Comparison of ENCODE assay signal across 9 mouse cellular contexts in the genomic region with DNA sequence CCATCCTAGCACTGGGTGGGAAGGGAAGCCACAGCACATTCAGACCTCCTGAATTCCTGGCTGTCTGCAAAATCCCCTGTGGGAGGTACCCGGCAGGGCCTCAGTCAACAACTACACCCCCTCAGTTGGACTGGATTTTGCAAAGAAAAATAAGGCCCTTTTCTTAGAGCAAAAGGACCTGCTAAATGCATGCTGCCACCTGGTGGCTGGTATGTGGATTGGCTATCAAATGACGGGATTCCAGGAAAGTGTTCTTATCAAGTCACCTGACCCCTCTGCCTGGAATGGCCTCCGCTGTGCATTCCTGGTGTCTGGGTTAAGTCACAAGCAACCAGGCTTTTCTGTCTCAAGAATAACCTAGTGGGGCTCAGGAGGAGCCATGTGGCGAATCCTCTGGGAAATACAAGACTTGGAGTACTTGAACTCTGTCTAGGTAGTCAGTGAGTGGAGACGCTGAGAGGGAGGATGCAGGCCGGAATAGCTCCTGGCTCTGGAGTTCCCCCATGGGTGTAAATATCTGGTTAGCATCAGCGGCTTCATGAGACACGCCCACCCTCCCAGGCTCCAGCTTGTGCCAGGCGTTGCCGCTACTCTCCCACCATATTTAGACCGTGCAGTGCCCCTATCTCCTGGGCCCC. TPM values are rescaled to one million over a fixed set of nuclear protein-coding genes. Genes with fewer than 3 reads are reported as not detected.
DNase-seq lines count a peak whose midpoint lies in the region; ATAC-seq and TF ChIP-seq lines count a peak whose summit lies in the region.
"Had no signal": no experiment of that assay in that cellular context is flagged by ENCODE, and none has a peak within 500 bp of the region (broad histone marks: within the 10 kb centered on the region; RNA-seq: fewer than 3 reads in every experiment).

No protein-coding gene starts in this region.

- 0 out of 2 replicates have a peak, but pooled peaks cover 4% of the 10 kb centered on the region for H3K4me1 ChIP-seq in neural tube, embryonic 15.5 days
- H3K4me1 ChIP-seq in embryonic facial prominence, embryonic 10.5 days, result peaks cover 31% of the 10 kb centered on the region
- peaks cover 8% of the 10 kb centered on the region for H3K4me1 ChIP-seq in heart, adult 2 months (ENCODE audit: control insufficient read depth, insufficient read depth, low read length)
- H3K4me1 ChIP-seq in limb, embryonic 13.5 days, result peaks cover 19% of the 10 kb centered on the region
- H3K4me1 ChIP-seq in midbrain, postnatal 0 days (ENCODE audit: insufficient read depth, low read length), result 0 out of 2 replicates have a peak, but pooled peaks cover 4% of the 10 kb centered on the region
- H3K4me1 ChIP-seq in stomach, embryonic 14.5 days (ENCODE audit: control insufficient read depth, insufficient read depth, low read length), result peaks cover 4% of the 10 kb centered on the region; the same call in 1 of the 2 replicates

- H3K27ac ChIP-seq in neural tube, embryonic 15.5 days (replicated peaks), result no peak overlapping the region
- H3K27ac ChIP-seq in embryonic facial prominence, embryonic 10.5 days (replicated peaks), result peak overlapping the region; percentile 54
- H3K27ac ChIP-seq in heart, adult 2 months, result peak overlapping the region; percentile 42
- no peak overlapping the region; the same call in 1 of the 2 replicates for H3K27ac ChIP-seq in limb, embryonic 13.5 days
- no peak overlapping the region for H3K27ac ChIP-seq in midbrain, postnatal 0 days (ENCODE audit: low read depth, low read length)
- peak overlapping the region; percentile 18; the same call in 1 of the 2 replicates for H3K27ac ChIP-seq in stomach, embryonic 14.5 days (ENCODE audit: low read length)

- H3K4me2 ChIP-seq in neural tube, embryonic 15.5 days, result no peak overlapping the region
- no peak overlapping the region for H3K4me2 ChIP-seq in limb, embryonic 13.5 days (replicated peaks)
- H3K4me2 ChIP-seq in midbrain, postnatal 0 days (ENCODE audit: low read depth, low read length, poor library complexity, severe bottlenecking), result no peak overlapping the region
- no peak overlapping the region for H3K4me2 ChIP-seq in stomach, embryonic 14.5 days (replicated peaks; ENCODE audit: low read depth, low read length)

- no peaks in the 10 kb centered on the region for H3K79me2 ChIP-seq in heart, adult 2 months (replicated peaks; ENCODE audit: control insufficient read depth, insufficient read depth, low read length)

- peak; percentile 74 for DNase-seq in neural tube, embryonic 10.5 days (ENCODE audit: extremely low spot score, low spot score)
- peak; percentile 86 for DNase-seq in embryonic facial prominence, embryonic 10.5 days (ENCODE audit: low spot score)
- peak; percentile 79 for DNase-seq in heart, adult 2 months
- DNase-seq in kidney, adult 8-10 months, result peak; percentile 78 to 81
- DNase-seq in midbrain, postnatal 0 days (ENCODE audit: low spot score), result peak; percentile 87

- no peaks in the 10 kb centered on the region for H3K36me3 ChIP-seq in neural tube, embryonic 15.5 days
- H3K36me3 ChIP-seq in embryonic facial prominence, embryonic 10.5 days (replicated peaks), result peaks cover 98% of the 10 kb centered on the region
- no peaks in the 10 kb centered on the region for H3K36me3 ChIP-seq in heart, adult 2 months (ENCODE audit: control insufficient read depth, insufficient read depth, low read length)
- H3K36me3 ChIP-seq in limb, embryonic 13.5 days, result peaks cover 90% of the 10 kb centered on the region
- no peaks in the 10 kb centered on the region for H3K36me3 ChIP-seq in midbrain, postnatal 0 days (ENCODE audit: insufficient read depth, low read length)
- peaks cover 47% of the 10 kb centered on the region for H3K36me3 ChIP-seq in stomach, embryonic 14.5 days (ENCODE audit: control insufficient read depth, insufficient read depth, low read length)
- H3K36me3 ChIP-seq: G1E had no signal

- no peak; the same call in 1 of the 2 replicates for ATAC-seq in neural tube, embryonic 15.5 days (ENCODE audit: low FRiP score)
- ATAC-seq in limb, embryonic 13.5 days (ENCODE audit: low FRiP score, low read depth), result peak; percentile 54; the same call in 1 of the 2 replicates
- ATAC-seq in midbrain, postnatal 0 days (ENCODE audit: low FRiP score), result no peak
- ATAC-seq in stomach, embryonic 14.5 days (ENCODE audit: insufficient number of reproducible peaks, insufficient read depth, low FRiP score, low read depth), result peak; percentile 34; the same call in 1 of the 2 replicates

- intact Hi-C loops in heart, adult 2 months (cut with DNase I), result loop anchor here (1.0 to 10.0 kb wide), 2 partner anchors 122 to 203 kb away; no protein-coding TSS in a partner anchor

- no peaks in the 10 kb centered on the region for H3K27me3 ChIP-seq in neural tube, embryonic 15.5 days (replicated peaks)
- no peaks in the 10 kb centered on the region for H3K27me3 ChIP-seq in embryonic facial prominence, embryonic 10.5 days (replicated peaks; ENCODE audit: low read depth, poor library complexity, severe bottlenecking)
- H3K27me3 ChIP-seq in heart, adult 2 months (ENCODE audit: control insufficient read depth, insufficient read depth, low read length), result no peaks in the 10 kb centered on the region
- no peaks in the 10 kb centered on the region for H3K27me3 ChIP-seq in limb, embryonic 13.5 days
- no peaks in the 10 kb centered on the region for H3K27me3 ChIP-seq in midbrain, postnatal 0 days (ENCODE audit: insufficient read depth, low read length)
- H3K27me3 ChIP-seq in stomach, embryonic 14.5 days (ENCODE audit: control insufficient read depth, insufficient read depth, low read length), result no peaks in the 10 kb centered on the region

- peak; percentile 91 for TF ChIP-seq EP300 in heart, adult 2 months (IDR thresholded peaks at IDR 0.05; ENCODE audit: insufficient read depth, low read depth, low read length)

- WGBS in neural tube, embryonic 15.5 days, result 49% methylated on average over 11 of the region's 11 CpGs
- 33% methylated on average over 11 of the region's 11 CpGs for whole genome bisulfite sequencing in embryonic facial prominence, embryonic 10.5 days
- 29% methylated on average over 11 of the region's 11 CpGs for WGBS in heart, adult 2 months
- WGBS in limb, embryonic 13.5 days, result 40% methylated on average over 11 of the region's 11 CpGs
- 51% methylated on average over 11 of the region's 11 CpGs for WGBS in midbrain, postnatal 0 days
- WGBS in stomach, embryonic 14.5 days, result 24% methylated on average over 11 of the region's 11 CpGs

- TF ChIP-seq CTCF in heart, adult 2 months (IDR thresholded peaks at IDR 0.05), result peak; percentile 96
- peak; percentile 96 for TF ChIP-seq CTCF in midbrain, postnatal 0 days (IDR thresholded peaks at IDR 0.05)

- H3K9ac ChIP-seq in neural tube, embryonic 15.5 days (replicated peaks), result no peak overlapping the region
- H3K9ac ChIP-seq in heart, adult 2 months (ENCODE audit: low read depth, low read length), result no peak overlapping the region
- H3K9ac ChIP-seq in limb, embryonic 13.5 days, result no peak overlapping the region
- H3K9ac ChIP-seq in midbrain, postnatal 0 days (replicated peaks; ENCODE audit: low read length, poor library complexity, severe bottlenecking), result no peak overlapping the region
- no peak overlapping the region for H3K9ac ChIP-seq in stomach, embryonic 14.5 days (replicated peaks; ENCODE audit: low read depth, low read length)

- TF ChIP-seq POLR2A in heart, adult 2 months (IDR thresholded peaks at IDR 0.05; ENCODE audit: insufficient read depth, low read depth, low read length), result no peak

- no peak overlapping the region for H3K4me3 ChIP-seq in neural tube, embryonic 15.5 days (replicated peaks)
- H3K4me3 ChIP-seq in embryonic facial prominence, embryonic 10.5 days, result 0 out of 2 replicates have a peak overlapping the region, but pooled peaks have one; percentile 4
- 0 out of 2 replicates have a peak overlapping the region, but pooled peaks have one; percentile 11 for H3K4me3 ChIP-seq in heart, adult 2 months
- no peak overlapping the region for H3K4me3 ChIP-seq in limb, embryonic 13.5 days
- no peak overlapping the region for H3K4me3 ChIP-seq in midbrain, postnatal 0 days (ENCODE audit: low read depth, low read length)
- H3K4me3 ChIP-seq in stomach, embryonic 14.5 days (ENCODE audit: low read depth, low read length), result no peak overlapping the region

- H3K9me3 ChIP-seq in neural tube, embryonic 15.5 days (replicated peaks), result no peaks in the 10 kb centered on the region
- H3K9me3 ChIP-seq in embryonic facial prominence, embryonic 10.5 days, result no peaks in the 10 kb centered on the region
- no peaks in the 10 kb centered on the region for H3K9me3 ChIP-seq in limb, embryonic 13.5 days
- H3K9me3 ChIP-seq in midbrain, postnatal 0 days (ENCODE audit: low read length), result no peaks in the 10 kb centered on the region
- H3K9me3 ChIP-seq in stomach, embryonic 14.5 days (ENCODE audit: control insufficient read depth, low read depth, low read length), result no peaks in the 10 kb centered on the region

RNA-seq across cellular contexts. Expression of a gene that starts 8.2 kb away (rescaled TPM):
- polyA plus RNA-seq in neural tube, embryonic 15.5 days (2015; fragmentation: Nextera tagmentation; extraction: Ambion mirVana), result 14.4 and 28.2 TPM in 2 replicates
- polyA plus RNA-seq in embryonic facial prominence, embryonic 10.5 days (2016; fragmentation: Nextera tagmentation; extraction: Ambion mirVana), result 120 and 125 TPM in 2 replicates
- total RNA-seq in heart, adult 2 months (2021), result 10 to 100 TPM; 11.2 to 12.8 TPM
- 29.3 and 34.9 TPM in 2 replicates for polyA plus RNA-seq in heart, adult 2 months (2012; rRNA removed)
- polyA plus RNA-seq in limb, embryonic 13.5 days (2015; fragmentation: Nextera tagmentation; extraction: Ambion mirVana), result 106 and 107 TPM in 2 replicates
- 11.6 and 12.6 TPM in 2 replicates for total RNA-seq in midbrain, postnatal 0 days (2014; rRNA removed)
- polyA plus RNA-seq in midbrain, postnatal 0 days (2015; fragmentation: Nextera tagmentation; extraction: Ambion mirVana), result 12.6 and 14.1 TPM in 2 replicates
- 128 and 132 TPM in 2 replicates for polyA plus RNA-seq in stomach, embryonic 14.5 days (2014; fragmentation: Nextera tagmentation; extraction: Ambion mirVana)
- total RNA-seq: G1E had no signal
- polyA plus RNA-seq: G1E had no signal

RNA-seq across cellular contexts. Expression of a gene that starts 38.4 kb away (rescaled TPM):
- polyA plus RNA-seq in neural tube, embryonic 15.5 days (2015; fragmentation: Nextera tagmentation; extraction: Ambion mirVana), result 2.6 and 6.9 TPM in 2 replicates
- polyA plus RNA-seq in embryonic facial prominence, embryonic 10.5 days (2016; fragmentation: Nextera tagmentation; extraction: Ambion mirVana), result 3.2 and 4.0 TPM in 2 replicates
- total RNA-seq in heart, adult 2 months (2021), result 1 to 10 TPM; 8.2 to 10.0 TPM
- polyA plus RNA-seq in heart, adult 2 months (2012; rRNA removed), result 9.3 and 10.1 TPM in 2 replicates
- 6.7 and 7.9 TPM in 2 replicates for polyA plus RNA-seq in limb, embryonic 13.5 days (2015; fragmentation: Nextera tagmentation; extraction: Ambion mirVana)
- total RNA-seq in midbrain, postnatal 0 days (2014; rRNA removed), result 2.5 and 3.0 TPM in 2 replicates
- polyA plus RNA-seq in midbrain, postnatal 0 days (2015; fragmentation: Nextera tagmentation; extraction: Ambion mirVana), result 1.4 and 1.8 TPM in 2 replicates
- polyA plus RNA-seq in stomach, embryonic 14.5 days (2014; fragmentation: Nextera tagmentation; extraction: Ambion mirVana), result 24.3 and 25.8 TPM in 2 replicates
- total RNA-seq: G1E had no signal
- polyA plus RNA-seq: G1E had no signal

RNA-seq across cellular contexts. Expression of a gene that starts 40.0 kb away (rescaled TPM):
- not detected in 2 replicates for polyA plus RNA-seq in neural tube, embryonic 15.5 days (2015; fragmentation: Nextera tagmentation; extraction: Ambion mirVana)
- polyA plus RNA-seq in embryonic facial prominence, embryonic 10.5 days (2016; fragmentation: Nextera tagmentation; extraction: Ambion mirVana), result not detected in 2 replicates
- not detected for total RNA-seq in heart, adult 2 months (2021)
- 0.29 TPM in 1 of 2 replicates, not detected in the other for polyA plus RNA-seq in heart, adult 2 months (2012; rRNA removed)
- not detected in 2 replicates for polyA plus RNA-seq in limb, embryonic 13.5 days (2015; fragmentation: Nextera tagmentation; extraction: Ambion mirVana)
- total RNA-seq in midbrain, postnatal 0 days (2014; rRNA removed), result not detected in 2 replicates
- not detected in 2 replicates for polyA plus RNA-seq in midbrain, postnatal 0 days (2015; fragmentation: Nextera tagmentation; extraction: Ambion mirVana)
- not detected in 2 replicates for polyA plus RNA-seq in stomach, embryonic 14.5 days (2014; fragmentation: Nextera tagmentation; extraction: Ambion mirVana)
- total RNA-seq: G1E had no signal
- polyA plus RNA-seq: G1E had no signal

Comparison
In these comparisons a context has a peak if more than half of its experiments do, and no peak if none do; other contexts are left out.
1. ATAC-seq: peak in limb, embryonic 13.5 days (single experiment) and stomach, embryonic 14.5 days (single experiment); none in neural tube, embryonic 15.5 days (single experiment) and midbrain, postnatal 0 days (single experiment).
2. H3K27ac ChIP-seq: peak in embryonic facial prominence, embryonic 10.5 days (single experiment), heart, adult 2 months (single experiment) and stomach, embryonic 14.5 days (single experiment); none in neural tube, embryonic 15.5 days (single experiment), limb, embryonic 13.5 days (single experiment) and midbrain, postnatal 0 days (single experiment).
3. H3K4me3 ChIP-seq: peak in embryonic facial prominence, embryonic 10.5 days (single experiment) and heart, adult 2 months (single experiment); none in neural tube, embryonic 15.5 days (single experiment), limb, embryonic 13.5 days (single experiment), midbrain, postnatal 0 days (single experiment) and stomach, embryonic 14.5 days (single experiment).
4. Peak in every context shown above with its lines, with median percentiles within 50 percentile points of each other: DNase-seq.